Mouse (Mus musculus): ENCODE data around the gene Irf2.

DNA sequence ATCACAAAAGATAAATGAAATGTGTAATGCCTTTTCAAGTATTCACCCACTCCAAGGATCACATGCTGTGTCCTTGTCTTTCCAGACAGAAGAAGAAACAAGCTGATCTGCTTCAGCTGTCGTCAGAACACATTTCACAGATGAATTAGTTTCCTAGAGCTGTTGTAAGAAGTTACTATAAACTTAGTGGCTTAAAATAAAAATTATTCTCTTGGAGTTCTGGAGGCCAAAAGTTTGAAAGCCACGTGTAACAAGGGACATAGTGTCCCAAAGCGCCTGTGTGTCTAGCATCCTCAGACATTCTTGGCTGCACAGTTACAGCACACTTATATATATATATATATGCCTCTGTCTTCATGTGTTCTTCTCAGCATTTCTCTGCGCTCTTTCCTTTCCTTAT lies 127.9 kb downstream of the Irf2 start:
- no peak for TF ChIP-seq CTCF (IDR thresholded peaks at IDR 0.05; ENCODE audit: borderline replicate concordance, extremely low read depth, insufficient read depth, insufficient read length)
- TF ChIP-seq POLR2A (IDR thresholded peaks at IDR 0.05; ENCODE audit: borderline replicate concordance, extremely low read depth, insufficient read depth, insufficient read length, poor library complexity, severe bottlenecking), result no peak

Measured in brain, embryonic 14.5 days (tissue).